Mouse (Mus musculus) megakaryocyte, embryonic 14.5 days (primary cell): ENCODE data around the gene Gm49393.

ENCODE experiments used
- FLI1 ChIP-seq: IDR thresholded peaks from 2 replicates; pipeline ENCODE4 v1.6.1; 2012; ENCODE audit warnings: low read length, inconsistent platforms, mixed read lengths
- GATA1 ChIP-seq: IDR thresholded peaks from 3 replicates; pipeline ENCODE4 v1.6.1; 2012; ENCODE audit warnings: mixed read lengths, low read length, inconsistent platforms, borderline replicate concordance

DNA sequence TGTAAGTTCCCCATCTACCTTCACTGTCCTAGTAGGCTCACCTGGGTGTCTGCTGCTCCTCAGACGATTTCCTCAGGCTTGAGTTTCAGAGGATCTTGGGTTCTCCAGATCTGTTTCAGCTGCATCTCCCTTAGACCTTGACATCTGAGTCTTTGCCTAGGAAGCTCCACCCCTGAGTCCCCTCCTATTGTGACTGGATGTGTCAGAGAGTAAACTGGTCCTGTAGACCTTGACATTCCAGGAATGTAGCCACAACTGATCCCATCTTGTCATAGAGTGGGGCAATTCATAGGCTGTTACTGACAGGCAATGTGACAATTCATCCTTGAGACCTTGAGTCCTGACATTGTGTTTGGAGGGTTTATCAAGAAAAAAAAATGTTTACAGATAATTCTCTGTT lies 71.1 kb downstream of the Gm49393 start, which contains the start of gene 4930486L24Rik:
- TF ChIP-seq GATA1 (no peak), FLI1 (no peak)
